Comparison of ENCODE assay signal across 19 mouse cellular contexts in the genomic region with DNA sequence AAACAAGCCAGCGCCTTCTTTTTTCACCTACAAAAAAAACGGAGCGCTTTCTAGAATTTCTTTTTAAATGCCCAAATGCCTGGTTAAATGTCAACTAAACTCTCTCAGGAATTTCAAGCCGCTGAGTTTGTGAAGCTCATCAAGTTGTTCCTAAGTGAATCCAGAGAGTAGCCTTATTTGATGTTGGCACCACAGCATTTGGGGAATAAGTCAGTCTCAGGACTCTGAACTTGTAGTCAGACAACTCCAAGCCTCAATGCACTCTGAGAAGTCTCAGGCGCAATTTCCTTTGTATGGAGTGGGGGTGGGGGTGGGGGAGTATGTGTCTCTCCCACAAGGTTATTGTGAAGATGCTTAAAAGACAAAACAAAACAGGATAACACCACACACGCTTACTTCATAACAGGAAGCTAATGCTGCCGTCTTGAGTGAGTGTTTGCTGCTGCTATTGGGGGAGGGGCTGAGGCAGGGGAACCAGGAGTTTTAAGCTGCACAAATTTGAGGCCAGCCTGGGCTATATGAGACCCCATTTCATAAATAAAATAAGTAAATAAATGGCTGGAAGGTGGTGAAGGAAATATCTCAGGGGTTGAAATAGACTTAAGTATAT. TPM values are rescaled to one million over a fixed set of nuclear protein-coding genes. Genes with fewer than 3 reads are reported as not detected.
A peak's percentile ranks its signal among the peaks of the same experiment; 100 is the strongest.
DNase-seq lines count a peak whose midpoint lies in the region; ATAC-seq lines count a peak whose summit lies in the region.
"Had no signal": no experiment of that assay in that cellular context is flagged by ENCODE, and none has a peak within 500 bp of the region (broad histone marks: within the 10 kb centered on the region; RNA-seq: fewer than 3 reads in every experiment).

No protein-coding gene starts in this region.

- DNase-seq in liver, embryonic 11.5 days (ENCODE audit: low spot score), result no peak
- no peak for DNase-seq in liver
- peak; percentile 78 for DNase-seq in kidney, adult 9 months
- DNase-seq in thymus, postnatal 0 days (ENCODE audit: low spot score), result peak; percentile 60
- DNase-seq in layer of hippocampus, postnatal 14 days (ENCODE audit: low spot score in 2 of 2), result no peak
- DNase-seq in cerebellum, postnatal 36 days, result no peak
- no peak for DNase-seq in layer of hippocampus, adult 9-10 months (ENCODE audit: low spot score)
- DNase-seq: adrenal gland, adult 8-10 months; cerebellum, postnatal 10 days; gastrocnemius, adult 2 months; heart, postnatal 4 days; right cerebral cortex, postnatal 14 days had no signal

- no peaks in the 10 kb centered on the region for H3K9me3 ChIP-seq in liver, embryonic 11.5 days (ENCODE audit: control insufficient read depth, low read length)
- H3K9me3 ChIP-seq: embryonic facial prominence, embryonic 15.5 days; intestine, embryonic 15.5 days; lung, embryonic 15.5 days had no signal

- H3K27ac ChIP-seq in liver, embryonic 11.5 days (ENCODE audit: low read depth, low read length), result no peak overlapping the region
- H3K27ac ChIP-seq: embryonic facial prominence, embryonic 15.5 days; gastrocnemius, adult 2 months; intestine, embryonic 15.5 days had no signal

- WGBS in liver, embryonic 11.5 days, result 62% methylated on average over 7 of the region's 7 CpGs

- ATAC-seq in liver, embryonic 11.5 days (replicated peaks; ENCODE audit: low FRiP score), result peak; percentile 20; the same call in 1 of the 2 replicates
- peak; percentile 62 for ATAC-seq in activated CD4-positive, CD25-positive, alpha-beta regulatory T cell, adult 4 months
- ATAC-seq: forebrain, embryonic 14.5 days; intestine, embryonic 15.5 days; Patski had no signal

- no peak overlapping the region for H3K9ac ChIP-seq in liver, embryonic 11.5 days (ENCODE audit: low read depth, low read length)
- H3K9ac ChIP-seq: embryonic facial prominence, embryonic 15.5 days; intestine, embryonic 15.5 days; lung, embryonic 15.5 days had no signal

- no peaks in the 10 kb centered on the region for H3K27me3 ChIP-seq in liver, embryonic 11.5 days (replicated peaks; ENCODE audit: control insufficient read depth, insufficient read depth, low read length)
- H3K27me3 ChIP-seq: embryonic facial prominence, embryonic 15.5 days; intestine, embryonic 15.5 days; lung, embryonic 15.5 days; Patski had no signal

- H3K4me3 ChIP-seq in liver, embryonic 11.5 days (ENCODE audit: low read depth, low read length), result no peak overlapping the region
- H3K4me3 ChIP-seq: embryonic facial prominence, embryonic 15.5 days; gastrocnemius, adult 2 months; intestine, embryonic 15.5 days; lung, embryonic 15.5 days had no signal

- H3K36me3 ChIP-seq in liver, embryonic 11.5 days (ENCODE audit: control insufficient read depth, insufficient read depth, low read length), result no peaks in the 10 kb centered on the region
- H3K36me3 ChIP-seq: embryonic facial prominence, embryonic 15.5 days; intestine, embryonic 15.5 days had no signal

- no peaks in the 10 kb centered on the region for H3K4me1 ChIP-seq in liver, embryonic 11.5 days (replicated peaks; ENCODE audit: control insufficient read depth, insufficient read depth, low read length)
- H3K4me1 ChIP-seq: intestine, embryonic 15.5 days had no signal

- no peak overlapping the region for H3K4me2 ChIP-seq in liver, embryonic 11.5 days
- H3K4me2 ChIP-seq: embryonic facial prominence, embryonic 15.5 days; heart, embryonic 11.5 days; intestine, embryonic 15.5 days; lung, embryonic 15.5 days had no signal

RNA-seq across cellular contexts. Expression of gene Rb1, which starts 23.5 kb away (rescaled TPM):
- polyA plus RNA-seq in liver, embryonic 11.5 days (2014; fragmentation: Nextera tagmentation; extraction: Ambion mirVana), result 22.3 and 25.1 TPM in 2 replicates
- 10 to 100 TPM; 12.1 to 92.0 TPM for polyA plus RNA-seq in activated CD4-positive, CD25-positive, alpha-beta regulatory T cell, adult 4 months (2017; shearing (Covaris generic))
- polyA plus RNA-seq in thymus, postnatal 0 days (2015; fragmentation: Nextera tagmentation; extraction: Ambion mirVana), result 51.7 and 54.3 TPM in 2 replicates
- total RNA-seq in layer of hippocampus, postnatal 14 days (2021), result 10 to 100 TPM; 42.5 to 44.9 TPM

RNA-seq across cellular contexts. Expression of gene Itm2b, which starts 35.9 kb away (rescaled TPM):
- 516 and 518 TPM in 2 replicates for polyA plus RNA-seq in liver, embryonic 11.5 days (2014; fragmentation: Nextera tagmentation; extraction: Ambion mirVana)
- polyA plus RNA-seq in activated CD4-positive, CD25-positive, alpha-beta regulatory T cell, adult 4 months (2017; shearing (Covaris generic)), result 1,000 to 10,000 TPM in 1 of 2 experiments, 100 to 1,000 TPM in 1; 963 to 1,015 TPM
- 1,456 and 1,514 TPM in 2 replicates for polyA plus RNA-seq in thymus, postnatal 0 days (2015; fragmentation: Nextera tagmentation; extraction: Ambion mirVana)
- total RNA-seq in layer of hippocampus, postnatal 14 days (2021), result 100 to 1,000 TPM; 920 to 943 TPM

Comparison
In these comparisons a context has a peak if more than half of its experiments do, and no peak if none do; other contexts are left out.
1. DNase-seq: peak in kidney, adult 9 months (single experiment) and thymus, postnatal 0 days (single experiment); none in liver, embryonic 11.5 days (single experiment), liver (single experiment), layer of hippocampus, postnatal 14 days (0 of 2), cerebellum, postnatal 36 days (0 of 2) and layer of hippocampus, adult 9-10 months (single experiment).